Mouse (Mus musculus): ENCODE measurements around the gene Prdm1. TPM values are rescaled to one million over a fixed set of nuclear protein-coding genes. Genes with fewer than 3 reads are reported as not detected.

The Prdm1 gene
- total RNA-seq, 2 experiments from 2014 or later, result 2.4 to 2.5 TPM

DNA sequence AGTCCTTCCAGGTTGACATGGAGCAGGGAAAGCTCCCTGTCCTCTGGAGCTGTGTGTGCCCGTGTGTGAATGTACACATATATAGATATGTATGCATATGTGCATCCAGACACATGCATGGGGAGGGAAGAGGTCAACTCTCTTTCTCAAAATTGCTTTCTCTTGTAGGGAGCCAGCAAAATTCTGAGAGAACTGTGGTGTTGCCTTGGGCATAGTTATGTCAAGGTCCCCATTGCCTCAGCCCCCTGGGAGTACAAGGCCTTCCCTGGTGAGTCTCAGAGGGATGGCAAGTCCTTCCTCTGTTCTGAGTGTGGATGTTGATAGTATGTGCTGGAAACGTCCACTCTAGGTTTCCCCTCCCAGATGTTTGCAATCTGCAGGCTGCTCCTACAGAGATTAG lies 109.4 kb downstream of the Prdm1 start:
- no peak for DNase-seq

DNA sequence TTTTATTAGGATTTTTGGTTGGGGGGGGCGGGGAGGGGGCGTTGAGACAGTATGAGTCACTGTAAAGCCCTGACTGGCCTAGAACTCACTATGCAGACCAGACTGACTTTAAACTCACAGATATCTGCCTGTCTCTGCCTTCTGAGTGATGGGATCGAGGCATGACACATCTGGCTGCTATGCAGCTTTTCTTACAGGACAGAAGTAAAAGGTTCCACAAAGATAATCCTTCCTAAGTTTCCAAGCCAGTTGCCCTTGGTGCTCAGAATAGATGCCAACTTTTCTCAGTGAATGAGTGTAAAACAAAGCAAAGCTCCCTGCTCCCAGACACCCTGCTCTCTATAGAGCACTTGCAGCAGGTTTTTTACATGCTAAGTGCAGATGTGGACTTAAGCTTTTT lies 112.7 kb downstream of the Prdm1 start:
- DNase-seq, result no peak

DNA sequence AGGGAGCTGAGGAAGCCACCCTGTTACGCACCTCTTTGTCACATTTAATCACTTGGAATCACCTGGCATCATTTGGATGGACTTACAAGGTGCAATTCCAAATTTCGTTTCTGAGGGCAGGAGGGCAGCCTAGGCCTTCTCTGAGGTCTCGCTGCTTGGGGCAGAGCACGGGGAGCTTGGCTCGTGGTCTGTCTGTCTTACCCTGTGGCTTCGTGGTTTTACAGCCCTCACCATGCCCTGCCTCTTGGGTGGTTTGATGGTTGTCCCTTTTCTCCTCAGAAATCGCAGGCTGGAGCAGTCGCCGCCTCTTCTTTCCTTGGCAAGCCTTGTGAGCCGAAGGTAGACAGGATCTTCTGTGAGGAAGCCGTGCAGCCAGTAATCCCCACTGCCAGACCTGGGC lies 118.3 kb downstream of the Prdm1 start:
- no peak for DNase-seq

DNA sequence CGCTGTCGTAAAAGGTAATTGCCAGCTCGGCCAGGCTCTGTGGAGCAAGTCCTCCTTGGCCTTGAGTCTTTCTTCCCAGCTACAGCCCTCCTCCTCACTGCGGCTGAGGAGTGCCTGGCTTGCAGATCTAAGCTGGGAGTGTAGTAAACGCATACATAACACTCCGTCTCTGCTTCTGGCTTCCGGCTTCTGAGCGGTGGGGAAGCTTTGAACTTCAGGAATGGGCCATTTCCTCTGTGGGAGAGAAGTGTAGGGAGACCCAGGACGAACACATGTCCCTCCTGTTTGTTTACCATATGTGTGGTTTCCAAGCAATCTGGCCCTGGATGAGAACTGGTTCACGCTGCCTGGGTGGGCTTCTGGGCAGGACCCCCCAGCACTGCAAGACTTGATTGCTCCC lies 119.2 kb downstream of the Prdm1 start:
- no peak for DNase-seq

DNA sequence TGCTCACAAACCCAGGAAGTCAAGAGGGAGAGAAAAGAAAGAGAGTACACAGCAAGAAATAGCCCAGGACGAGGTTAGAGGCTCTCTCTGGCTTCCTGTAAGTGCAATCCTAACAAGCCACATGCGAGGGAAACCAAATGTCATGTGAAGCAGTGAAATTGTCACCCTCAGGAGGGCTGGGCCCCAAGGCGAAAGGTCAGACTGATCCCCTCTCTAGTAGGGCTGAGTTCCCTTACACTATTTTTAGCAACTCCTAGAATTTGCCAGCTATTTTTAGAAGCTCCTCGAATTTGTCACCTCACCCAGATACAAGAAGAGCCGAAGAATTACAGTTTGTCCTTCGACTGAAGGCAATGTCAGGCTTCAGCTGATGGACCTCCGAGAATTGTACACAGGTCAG lies 124.9 kb downstream of the Prdm1 start:
- DNase-seq, result no peak

DNA sequence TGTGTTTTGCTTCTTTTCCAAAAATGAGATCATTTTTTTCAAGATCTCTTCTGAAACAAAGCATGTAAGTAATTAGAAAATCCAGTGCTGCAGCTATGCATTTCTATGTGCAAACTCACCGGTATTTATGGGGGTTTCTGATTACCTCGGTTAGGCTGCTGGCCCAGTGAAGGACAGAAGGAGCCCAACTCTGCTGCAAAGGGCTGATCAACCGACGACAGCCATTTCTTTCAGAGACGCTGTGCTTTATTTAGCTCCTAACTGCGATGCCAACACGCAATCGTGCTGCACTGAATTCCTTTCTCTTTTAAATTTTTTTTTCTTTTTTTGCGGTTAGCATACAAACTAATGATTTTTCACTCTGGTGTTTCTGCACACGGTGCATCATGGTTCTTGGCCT lies 126.7 kb downstream of the Prdm1 start:
- no peak for DNase-seq

DNA sequence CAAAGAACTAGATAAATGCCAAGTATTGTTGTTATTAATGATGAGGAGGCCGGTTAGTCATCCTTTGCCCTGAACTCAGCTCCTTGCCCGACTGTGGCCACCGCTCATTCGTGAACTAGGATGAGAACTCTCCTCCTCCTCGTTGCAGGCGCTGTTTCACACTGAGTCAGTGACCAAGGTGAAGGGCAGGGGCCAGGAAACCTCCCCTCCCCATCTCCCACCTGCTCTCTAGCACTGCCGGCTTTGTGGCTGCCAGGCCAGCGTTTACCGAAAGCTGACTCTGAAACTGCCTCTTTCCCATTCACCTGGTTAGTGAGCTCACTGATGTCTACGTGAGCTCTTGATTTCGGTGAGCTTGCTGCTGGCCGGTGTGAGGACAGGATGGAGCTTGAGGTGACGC lies 127.7 kb downstream of the Prdm1 start:
- no peak for DNase-seq

DNA sequence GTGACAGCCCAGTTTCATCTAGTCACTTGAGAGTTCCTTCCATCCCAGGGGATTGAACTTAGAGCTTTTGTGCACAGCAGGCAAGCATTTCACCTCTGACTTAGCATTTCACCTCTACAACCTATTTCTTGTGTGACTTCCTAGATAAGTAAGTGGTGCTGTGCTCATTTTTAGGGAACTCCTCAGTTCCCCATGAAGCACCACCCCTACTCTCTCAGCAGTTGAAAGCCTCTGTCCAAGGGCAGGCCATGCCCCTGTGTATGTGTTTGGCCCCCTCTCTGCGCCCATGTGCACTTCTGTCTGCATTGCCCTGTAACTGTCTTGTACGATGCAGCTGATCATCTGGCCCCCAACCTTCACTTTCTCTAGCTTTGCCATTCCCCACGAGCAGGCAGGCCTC lies 128.2 kb downstream of the Prdm1 start:
- DNase-seq, result no peak

DNA sequence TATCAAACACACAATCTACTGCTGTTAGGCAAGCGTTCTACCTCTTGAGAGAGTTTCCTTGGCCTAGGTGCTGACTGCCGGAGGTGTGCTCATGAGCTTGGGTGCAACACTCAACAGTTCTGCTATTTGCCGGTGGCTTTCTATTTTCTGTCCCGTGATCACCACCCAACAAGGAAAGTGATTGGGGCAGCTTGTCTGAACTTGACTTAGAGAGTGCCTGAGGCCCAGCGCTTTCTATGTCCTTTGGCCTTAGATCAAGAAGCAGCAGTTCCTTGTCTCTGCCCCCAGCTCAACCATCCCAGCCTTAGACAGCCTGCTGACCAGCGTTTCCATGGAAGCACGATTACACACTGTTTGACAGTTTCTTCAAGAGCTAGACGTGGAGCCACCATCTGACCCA lies 135.4 kb downstream of the Prdm1 start:
- DNase-seq, result no peak

DNA sequence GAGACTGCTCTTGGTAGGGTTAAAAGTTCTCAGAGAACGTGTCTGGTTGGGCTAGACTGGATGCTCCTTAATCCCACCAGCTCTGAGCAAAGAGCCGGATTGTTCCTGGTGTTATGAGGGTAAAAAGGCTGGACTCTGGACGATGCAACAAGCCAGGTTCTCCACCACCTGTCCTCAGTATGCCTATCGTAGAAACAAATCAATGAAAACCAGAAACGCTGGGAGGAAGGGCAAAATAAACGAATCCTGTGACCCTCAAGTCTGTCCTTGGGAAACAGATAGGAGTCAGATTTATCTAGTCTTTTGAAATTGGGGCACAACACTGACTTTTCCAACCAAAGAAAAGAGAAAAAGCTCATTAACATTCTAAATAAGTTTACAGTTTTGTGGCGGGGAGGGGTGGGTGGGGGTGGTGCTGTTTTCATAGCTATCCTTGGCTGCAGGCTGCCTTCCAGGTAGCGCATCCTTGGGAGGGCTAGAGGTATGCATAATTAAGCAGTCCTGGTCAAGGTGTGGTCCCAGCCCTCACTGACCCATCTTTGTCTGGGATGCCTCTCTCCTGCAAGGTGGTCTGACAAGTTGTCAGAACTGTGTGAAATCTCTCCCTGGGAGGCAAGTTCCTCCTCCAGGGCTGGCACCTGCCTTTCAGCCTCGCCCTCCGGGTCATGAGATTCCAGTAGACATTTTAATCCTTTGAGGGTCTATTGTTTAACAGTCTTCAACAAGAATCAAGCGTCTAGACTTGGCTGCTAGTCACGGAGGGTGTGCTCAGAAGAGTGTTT lies 136.6 kb downstream of the Prdm1 start:
- DNase-seq, result no peak

DNA sequence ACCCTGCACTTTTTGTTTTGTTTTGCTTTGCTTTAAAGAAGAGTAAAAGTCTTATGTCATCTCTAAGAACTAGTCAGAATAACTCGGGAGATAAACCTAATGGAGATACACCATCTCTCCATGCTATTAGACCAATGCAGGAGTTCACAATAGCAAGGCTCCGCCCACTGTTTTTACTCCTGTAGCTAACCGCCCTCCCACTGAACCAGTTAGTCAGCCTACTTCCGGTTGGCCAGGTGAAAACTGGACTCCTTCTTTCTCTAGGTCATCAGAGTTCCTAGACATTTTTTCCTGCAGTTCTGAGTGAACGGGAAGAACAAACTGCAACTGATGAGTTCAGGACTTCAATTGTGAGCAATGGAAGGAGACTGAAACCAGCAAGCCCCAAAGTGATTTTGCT lies 138.0 kb downstream of the Prdm1 start:
- DNase-seq, result no peak

DNA sequence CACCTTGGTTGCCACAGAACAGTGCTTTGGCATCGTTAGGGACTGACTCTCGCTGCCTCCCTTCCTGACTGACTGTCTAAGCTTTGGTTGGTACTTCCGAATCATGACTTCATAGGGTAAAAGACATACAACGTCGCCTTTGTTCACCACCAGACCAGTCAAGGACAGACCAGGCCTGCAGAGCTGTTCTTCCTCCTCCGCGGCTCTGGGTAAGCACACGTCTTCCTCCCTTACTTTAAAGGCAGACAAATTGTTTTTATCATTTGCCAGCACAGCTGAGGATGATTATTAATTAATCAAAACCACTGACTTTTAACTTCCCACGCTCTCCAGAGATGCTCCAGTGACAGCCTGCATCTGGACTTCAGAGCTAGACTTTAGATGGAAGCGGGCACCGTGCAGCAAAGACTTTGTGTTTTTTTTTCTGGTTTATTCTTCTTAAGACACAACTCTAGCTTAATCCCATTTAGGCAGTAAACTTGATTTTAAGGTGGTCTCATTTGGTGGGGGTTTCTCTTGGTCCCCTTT lies 139.5 kb downstream of the Prdm1 start:
- DNase-seq, result no peak

Data from heart, postnatal 4 days (tissue).